Mouse (Mus musculus) liver, adult 2 months (tissue): ENCODE measurements around the gene B3gnt2. TPM values are rescaled to one million over a fixed set of nuclear protein-coding genes. Genes with fewer than 3 reads are reported as not detected.

Source experiments
- DNase-seq: peaks from one replicate; pipeline ENCODE4 v3.0.0-alpha.2; 2011; ENCODE audit warnings: low read depth, low spot score; ENCODE audit errors: extremely low read depth
- H3K27ac ChIP-seq: fragments of 200-500 bp; replicated peaks from 2 replicates; pipeline ENCODE4 v1.5.1; 2012; ENCODE audit warnings: low read depth, mild to moderate bottlenecking, control low read depth, inconsistent platforms, low read length; ENCODE audit not compliant: insufficient read depth
- H3K27me3 ChIP-seq: fragments of 200-500 bp; 2 replicates; pipeline ENCODE4 v1.6.1; 2012; ENCODE audit warnings: mild to moderate bottlenecking, moderate library complexity, low read length, inconsistent platforms; ENCODE audit not compliant: control insufficient read depth, insufficient read depth
- H3K36me3 ChIP-seq: fragments of 200-500 bp; 2 replicates; pipeline ENCODE4 v1.6.1; 2012; ENCODE audit warnings: low read length, inconsistent platforms; ENCODE audit not compliant: control insufficient read depth, insufficient read depth
- H3K4me1 ChIP-seq: fragments of 200-500 bp; 2 replicates; pipeline ENCODE4 v1.6.1; 2011; ENCODE audit warnings: low read length; ENCODE audit not compliant: control insufficient read depth, insufficient read depth
- H3K4me3 ChIP-seq: fragments of 200-500 bp; 2 replicates; pipeline ENCODE4 v1.5.1; 2011; ENCODE audit warnings: low read depth, mild to moderate bottlenecking, control low read depth, low read length, moderate library complexity; ENCODE audit not compliant: insufficient read depth
- H3K79me2 ChIP-seq: fragments of 200-500 bp; 2 replicates; pipeline ENCODE4 v1.6.1; 2012; ENCODE audit warnings: inconsistent platforms, mild to moderate bottlenecking, low read length, moderate library complexity; ENCODE audit not compliant: control insufficient read depth, insufficient read depth
- H3K9ac ChIP-seq: fragments of 200-500 bp; 2 replicates; pipeline ENCODE4 v1.6.1; 2012; ENCODE audit warnings: low read depth, mild to moderate bottlenecking, control low read depth, inconsistent platforms, low read length
- CTCF ChIP-seq: fragments of 200-500 bp; IDR thresholded peaks from 2 replicates; pipeline ENCODE4 v1.5.1; 2011; ENCODE audit warnings: low read depth, low read length, control low read depth
- POLR2A ChIP-seq: fragments of 200-500 bp; IDR thresholded peaks from 2 replicates; pipeline ENCODE4 v1.6.1; 2011; ENCODE audit warnings: low read length, control low read depth; ENCODE audit not compliant: insufficient read depth; ENCODE audit errors: extremely low read depth
- WGBS: fragments of 180-500 bp; shearing (Covaris S2); methylation state at CpG from one replicate; pipeline ENCODE4 v1.1.7; 2018; 5-methylcytosine and 5-hydroxymethylcytosine counted together
- polyA plus RNA-seq: library from polyadenylated mRNA; depleted of rRNA; stranded (reverse); fragments of >200 nt; gene quantifications from 2 replicates; pipeline ENCODE4 v1.2.3, GENCODE M21; 2012
- total RNA-seq: library from RNA; depleted of rRNA; stranded (reverse); fragments of >200 nt; gene quantifications from 2 replicates; pipeline ENCODE4 v1.2.3, GENCODE M21; 2014

Gene B3gnt2
- total and polyA plus RNA-seq, 2 experiments = 6.2 to 8.1 TPM

DNA sequence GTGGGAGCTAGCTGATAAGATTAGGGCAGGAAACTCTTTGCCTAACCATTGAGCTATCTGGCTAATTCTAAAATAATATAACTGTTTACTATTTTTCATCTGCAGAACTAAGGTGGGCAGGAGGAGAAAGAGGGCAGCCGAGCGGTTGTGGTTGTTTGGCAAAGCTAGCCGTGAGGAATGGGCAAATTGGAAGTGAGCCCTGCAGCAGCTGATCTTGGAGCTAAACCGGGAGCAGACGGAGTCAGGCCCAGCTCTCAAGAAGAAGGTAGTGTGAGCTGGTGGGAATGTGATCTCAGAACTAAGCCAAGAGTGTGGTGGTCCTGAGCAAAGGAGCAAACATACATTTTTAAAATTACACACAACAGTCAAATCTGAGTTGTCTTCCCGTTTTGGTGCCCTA, 126.8 kb downstream of the B3gnt2 start:
- no peaks in the 10 kb centered on the region for H3K4me1 ChIP-seq
- TF ChIP-seq POLR2A (no peak), CTCF (no peak)
- H3K79me2 ChIP-seq = no peaks in the 10 kb centered on the region
- H3K27me3 ChIP-seq = no peaks in the 10 kb centered on the region
- H3K4me3 ChIP-seq = no peak overlapping the region
- WGBS = 94% methylated on average over 6 of the region's 6 CpGs
- no peak for DNase-seq
- no peaks in the 10 kb centered on the region for H3K36me3 ChIP-seq
- H3K27ac ChIP-seq = no peak overlapping the region
- H3K9ac ChIP-seq = no peak overlapping the region

DNA sequence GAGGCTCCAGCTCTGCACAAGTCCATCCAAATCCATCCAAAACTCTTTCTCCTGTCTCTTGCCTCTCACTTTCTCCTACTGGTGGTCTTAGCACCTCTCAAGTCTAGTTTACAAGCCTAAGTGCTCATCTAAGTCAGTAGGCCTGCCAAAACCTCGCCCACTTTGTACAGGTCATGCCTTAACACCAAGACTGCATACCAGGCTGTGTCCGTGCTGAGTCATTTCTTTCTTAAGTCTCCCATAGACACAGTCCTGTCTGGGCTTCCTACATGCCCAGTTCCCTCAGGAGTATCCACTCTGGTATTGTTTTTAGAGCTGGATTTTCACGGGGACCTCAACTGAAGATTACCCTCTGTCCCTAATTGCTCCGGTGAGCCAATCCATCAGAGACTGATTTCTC, 127.9 kb downstream of the B3gnt2 start:
- Histone ChIP-seq H3K79me2 (no peaks in the 10 kb centered on the region), H3K9ac (no peak overlapping the region), H3K27me3 (no peaks in the 10 kb centered on the region), H3K4me3 (no peak overlapping the region), H3K36me3 (no peaks in the 10 kb centered on the region), H3K27ac (no peak overlapping the region), H3K4me1 (no peaks in the 10 kb centered on the region)
- no peak for TF ChIP-seq POLR2A
- no peak for TF ChIP-seq CTCF
- 96% methylated on average over 4 of the region's 4 CpGs for WGBS
- DNase-seq = no peak

DNA sequence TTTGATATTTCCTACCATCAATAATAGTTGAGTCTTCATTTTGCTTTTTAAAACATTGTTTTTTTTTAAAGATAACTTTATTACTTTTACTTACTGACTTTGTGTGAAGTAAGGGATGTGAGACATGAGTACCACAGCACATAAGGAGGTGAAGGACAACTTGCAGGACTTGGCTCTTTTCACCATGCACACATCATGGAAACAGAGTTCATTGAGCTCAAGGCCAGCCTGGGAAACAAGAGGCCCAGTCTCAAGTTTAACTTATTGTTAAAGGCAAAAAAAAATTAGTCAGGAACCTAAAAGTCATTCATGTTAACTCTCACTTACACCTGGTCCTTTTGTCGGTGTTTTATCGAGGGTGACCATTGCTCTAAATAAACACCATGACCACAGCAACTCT, 137.7 kb downstream of the B3gnt2 start:
- Histone ChIP-seq H3K4me1 (no peaks in the 10 kb centered on the region), H3K79me2 (no peaks in the 10 kb centered on the region), H3K27me3 (no peaks in the 10 kb centered on the region), H3K9ac (no peak overlapping the region), H3K36me3 (no peaks in the 10 kb centered on the region), H3K4me3 (no peak overlapping the region), H3K27ac (no peak overlapping the region)
- no peak for DNase-seq
- 94% methylated on average over 2 of the region's 2 CpGs for WGBS
- TF ChIP-seq POLR2A = no peak

DNA sequence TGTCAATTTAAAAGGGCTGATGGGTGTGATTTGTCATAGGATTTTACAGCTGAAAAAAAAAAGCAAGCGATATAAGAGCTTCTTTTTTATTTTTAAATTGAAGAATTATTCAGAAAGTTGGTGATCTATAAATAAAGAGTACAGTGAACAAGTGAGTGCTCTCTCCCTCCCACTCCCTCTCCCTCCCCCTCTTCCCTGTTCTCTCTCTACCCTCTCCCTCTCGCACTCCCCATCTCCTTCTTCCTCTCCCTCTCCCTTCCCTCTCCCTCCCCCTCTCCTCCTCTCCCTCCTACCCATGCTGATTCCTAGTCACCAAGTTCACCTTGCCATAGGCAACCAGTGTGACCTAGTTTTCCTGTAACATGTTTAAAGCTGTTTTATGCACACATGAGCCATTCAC, 140.7 kb downstream of the B3gnt2 start:
- TF ChIP-seq POLR2A (no peak), CTCF (no peak)
- no peaks in the 10 kb centered on the region for H3K27me3 ChIP-seq
- 87% methylated on average over 2 of the region's 2 CpGs for WGBS
- no peak overlapping the region for H3K27ac ChIP-seq
- H3K9ac ChIP-seq = no peak overlapping the region
- H3K36me3 ChIP-seq = no peaks in the 10 kb centered on the region
- no peaks in the 10 kb centered on the region for H3K79me2 ChIP-seq
- H3K4me3 ChIP-seq = no peak overlapping the region
- no peaks in the 10 kb centered on the region for H3K4me1 ChIP-seq
- DNase-seq = no peak

DNA sequence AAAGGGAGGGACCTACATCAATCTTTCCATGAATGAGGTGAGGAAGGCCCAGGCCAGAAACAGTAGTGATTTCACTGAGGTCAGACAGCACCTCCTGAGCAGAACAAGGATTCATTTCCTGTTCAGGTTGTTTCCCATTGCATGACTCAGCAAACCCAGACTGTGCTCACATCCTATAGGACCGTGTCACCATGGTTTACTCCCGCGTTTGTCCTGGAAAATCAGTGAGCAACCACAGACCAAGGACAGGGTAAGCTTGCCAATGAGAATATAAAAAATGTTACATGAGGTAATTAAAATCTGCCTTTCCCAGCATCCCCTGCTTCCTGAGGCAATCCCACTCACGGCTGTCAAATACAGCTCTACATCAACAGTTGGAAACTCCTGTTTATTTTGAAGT, 141.2 kb downstream of the B3gnt2 start:
- no peak overlapping the region for H3K27ac ChIP-seq
- H3K27me3 ChIP-seq = no peaks in the 10 kb centered on the region
- H3K36me3 ChIP-seq = no peaks in the 10 kb centered on the region
- 82% methylated on average over 4 of the region's 4 CpGs for WGBS
- H3K79me2 ChIP-seq = no peaks in the 10 kb centered on the region
- no peak overlapping the region for H3K9ac ChIP-seq
- DNase-seq = no peak
- TF ChIP-seq POLR2A (no peak), CTCF (no peak)
- H3K4me1 ChIP-seq = no peaks in the 10 kb centered on the region
- H3K4me3 ChIP-seq = no peak overlapping the region

DNA sequence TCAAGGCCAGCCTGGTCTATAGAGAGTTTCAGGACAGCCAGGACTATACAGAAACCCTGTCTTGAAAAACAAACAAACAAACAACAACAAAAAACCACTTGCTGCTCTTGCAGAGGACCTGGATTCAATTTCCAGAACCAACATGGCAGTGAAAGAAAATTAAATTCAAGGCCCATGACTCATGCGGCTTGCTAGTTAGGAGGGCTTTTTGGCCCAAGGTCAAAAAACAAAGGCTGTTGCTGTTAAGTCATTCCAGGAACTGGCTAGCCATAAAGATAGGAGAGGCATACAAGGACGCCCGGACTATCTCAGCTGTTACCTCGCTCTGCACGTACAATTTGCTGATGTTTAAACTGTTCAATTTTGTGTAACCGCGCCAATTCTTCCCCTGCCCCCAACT, 142.7 kb downstream of the B3gnt2 start:
- no peaks in the 10 kb centered on the region for H3K27me3 ChIP-seq
- 95% methylated on average over 7 of the region's 7 CpGs for WGBS
- no peaks in the 10 kb centered on the region for H3K4me1 ChIP-seq
- no peak overlapping the region for H3K9ac ChIP-seq
- no peak overlapping the region for H3K4me3 ChIP-seq
- DNase-seq = no peak
- H3K36me3 ChIP-seq = no peaks in the 10 kb centered on the region
- TF ChIP-seq POLR2A (no peak), CTCF (no peak)
- no peak overlapping the region for H3K27ac ChIP-seq
- no peaks in the 10 kb centered on the region for H3K79me2 ChIP-seq
